Mouse (Mus musculus) neural tube, embryonic 11.5 days (tissue): ENCODE results near the gene Emsy. TPM values are rescaled to one million over a fixed set of nuclear protein-coding genes. Genes with fewer than 3 reads are reported as not detected.

Experiments
- ATAC-seq: fragments of 200-750 bp; cut with Nextera tagmentation; 2 replicates; pipeline ENCODE4 v1.8.0; 2017; ENCODE audit warnings: moderate number of reproducible peaks, mild to moderate bottlenecking, moderate TSS enrichment, moderate library complexity; ENCODE audit not compliant: insufficient read depth, low FRiP score, low TSS enrichment
- DNase-seq: peaks from one replicate; pipeline ENCODE4 v3.0.0-alpha.2; 2015; ENCODE audit warnings: low spot score
- H3K27ac ChIP-seq: fragments of 300-500 bp; sonication (generic); 2 replicates; pipeline ENCODE4 v1.5.1; 2014; ENCODE audit warnings: low read depth, mild to moderate bottlenecking, low read length
- H3K27me3 ChIP-seq: fragments of 300-500 bp; sonication (generic); 2 replicates; pipeline ENCODE4 v1.6.1; 2014; ENCODE audit warnings: mild to moderate bottlenecking, low read length, mixed read lengths; ENCODE audit not compliant: control insufficient read depth, insufficient read depth
- H3K36me3 ChIP-seq: fragments of 300-500 bp; sonication (generic); 2 replicates; pipeline ENCODE4 v1.6.1; 2014; ENCODE audit warnings: mild to moderate bottlenecking, low read length, moderate library complexity, mixed read lengths; ENCODE audit not compliant: control insufficient read depth, insufficient read depth
- H3K4me1 ChIP-seq: fragments of 300-500 bp; sonication (generic); 2 replicates; pipeline ENCODE4 v1.6.1; 2014; ENCODE audit warnings: low read length, mixed read lengths; ENCODE audit not compliant: control insufficient read depth, insufficient read depth
- H3K4me2 ChIP-seq: fragments of 300-500 bp; sonication (generic); 2 replicates; pipeline ENCODE4 v1.6.1; 2014; ENCODE audit warnings: low read depth, mild to moderate bottlenecking, moderate library complexity
- H3K4me3 ChIP-seq: fragments of 300-500 bp; sonication (generic); 2 replicates; pipeline ENCODE4 v1.5.1; 2014; ENCODE audit warnings: low read depth, low read length
- H3K9ac ChIP-seq: fragments of 300-500 bp; sonication (generic); 2 replicates; pipeline ENCODE4 v1.6.1; 2014; ENCODE audit warnings: mild to moderate bottlenecking, low read length
- H3K9me3 ChIP-seq: fragments of 300-500 bp; sonication (generic); 2 replicates; pipeline ENCODE4 v1.6.1; 2016; ENCODE audit warnings: low read length; ENCODE audit not compliant: control insufficient read depth
- WGBS: fragments of 180-500 bp; shearing (Covaris S2); extraction: QIAGEN DNeasy Blood & Tissue Kit; methylation state at CpG from one replicate; pipeline ENCODE4 v1.1.7; 2014; 5-methylcytosine and 5-hydroxymethylcytosine counted together
- polyA plus RNA-seq: library from polyadenylated mRNA; unstranded; fragments of >200 nt; fragmentation: Nextera tagmentation; extraction: Ambion mirVana; gene quantifications from 2 replicates; pipeline ENCODE4 v1.2.1, GENCODE M21; 2014

Gene Emsy
- polyA plus RNA-seq, 1 experiment from 2014 or later = 63.7 TPM

DNA sequence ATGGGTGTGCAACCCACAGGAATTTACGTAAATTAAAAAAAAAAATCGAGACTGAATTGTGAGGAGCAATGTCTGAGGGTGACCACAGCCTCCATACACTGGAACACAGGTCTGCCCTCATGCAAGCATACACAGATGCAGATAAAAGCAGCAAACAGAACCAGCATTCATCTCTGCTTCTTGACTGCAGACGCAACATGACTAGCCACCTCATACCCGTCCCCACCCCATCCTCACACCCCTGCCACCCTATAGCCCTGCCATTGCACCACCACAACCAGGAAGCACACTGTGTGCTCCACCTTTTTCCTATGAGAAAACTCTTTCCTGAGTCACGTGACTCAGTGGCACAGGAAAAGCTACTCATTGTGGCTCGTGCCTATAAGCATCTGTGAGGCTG is 76.9 kb downstream of the Emsy start:
- H3K4me2 ChIP-seq = no peak overlapping the region
- 82% methylated on average over 6 of the region's 6 CpGs for WGBS
- DNase-seq (no peak), ATAC-seq (no peak)
- no peak overlapping the region for H3K4me3 ChIP-seq
- no peaks in the 10 kb centered on the region for H3K9me3 ChIP-seq
- no peaks in the 10 kb centered on the region for H3K4me1 ChIP-seq
- no peak overlapping the region for H3K27ac ChIP-seq
- H3K9ac ChIP-seq = no peak overlapping the region
- no peaks in the 10 kb centered on the region for H3K27me3 ChIP-seq
- H3K36me3 ChIP-seq = no peaks in the 10 kb centered on the region

DNA sequence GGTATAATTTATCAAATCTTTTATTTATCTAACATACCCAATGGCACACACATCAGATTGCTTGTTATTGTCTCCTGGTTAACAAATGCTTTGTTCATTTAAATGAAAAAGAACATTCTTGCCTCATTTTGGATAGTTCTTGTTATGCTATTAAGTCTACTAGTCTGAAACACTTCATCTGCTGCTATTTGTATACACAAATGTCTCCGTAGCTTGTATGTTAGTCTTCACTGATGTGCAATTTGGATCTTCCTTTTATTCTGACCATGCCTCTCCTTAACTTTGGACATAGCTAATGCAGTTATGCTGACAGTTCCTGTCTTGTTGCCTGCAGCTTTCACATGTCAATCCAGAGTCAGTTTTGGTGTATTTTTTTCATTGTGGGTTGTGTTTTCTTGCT is 79.1 kb downstream of the Emsy start:
- Histone ChIP-seq H3K4me3 (no peak overlapping the region), H3K36me3 (no peaks in the 10 kb centered on the region), H3K9ac (no peak overlapping the region), H3K4me1 (peaks cover 5% of the 10 kb centered on the region; the same call in 1 of the 2 replicates), H3K4me2 (no peak overlapping the region), H3K27me3 (no peaks in the 10 kb centered on the region), H3K9me3 (no peaks in the 10 kb centered on the region), H3K27ac (no peak overlapping the region)
- WGBS = 96% methylated on average over 1 of the region's 1 CpGs
- ATAC-seq = no peak
- no peak for DNase-seq

DNA sequence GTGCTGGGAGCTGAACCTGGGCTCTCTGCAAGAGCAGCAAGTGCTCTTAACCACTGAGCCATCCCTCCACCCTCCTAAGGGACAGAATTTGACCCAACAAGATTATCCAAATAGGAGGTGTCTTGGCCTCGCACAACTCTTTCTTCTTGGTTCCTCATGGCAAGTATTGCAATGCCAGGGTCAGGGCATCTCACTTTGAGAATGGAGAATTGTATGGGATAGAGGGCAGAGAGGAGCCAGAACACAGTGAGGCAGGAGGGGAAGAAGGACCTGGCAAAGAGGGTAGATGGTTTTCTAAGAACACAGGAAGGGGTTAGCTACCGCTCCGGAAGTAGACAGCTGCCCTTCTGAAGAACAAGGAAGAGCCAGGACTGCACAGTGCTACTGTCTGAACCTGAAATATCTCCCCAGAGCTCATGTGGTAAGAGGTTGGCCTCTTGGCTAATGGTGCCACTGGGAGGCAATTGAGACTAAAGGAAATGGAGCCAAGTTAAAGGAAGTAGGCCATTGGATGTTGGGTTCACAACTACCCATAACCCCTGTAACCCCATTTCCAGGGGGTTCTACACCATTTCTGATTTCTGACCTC is 80.8 kb downstream of the Emsy start:
- WGBS = 94% methylated on average over 3 of the region's 3 CpGs
- Histone ChIP-seq H3K4me3 (no peak overlapping the region), H3K9me3 (no peaks in the 10 kb centered on the region), H3K36me3 (no peaks in the 10 kb centered on the region), H3K9ac (no peak overlapping the region), H3K27ac (no peak overlapping the region), H3K4me1 (peaks cover 5% of the 10 kb centered on the region; the same call in 1 of the 2 replicates), H3K4me2 (no peak overlapping the region), H3K27me3 (no peaks in the 10 kb centered on the region)
- ATAC-seq = no peak
- no peak for DNase-seq

DNA sequence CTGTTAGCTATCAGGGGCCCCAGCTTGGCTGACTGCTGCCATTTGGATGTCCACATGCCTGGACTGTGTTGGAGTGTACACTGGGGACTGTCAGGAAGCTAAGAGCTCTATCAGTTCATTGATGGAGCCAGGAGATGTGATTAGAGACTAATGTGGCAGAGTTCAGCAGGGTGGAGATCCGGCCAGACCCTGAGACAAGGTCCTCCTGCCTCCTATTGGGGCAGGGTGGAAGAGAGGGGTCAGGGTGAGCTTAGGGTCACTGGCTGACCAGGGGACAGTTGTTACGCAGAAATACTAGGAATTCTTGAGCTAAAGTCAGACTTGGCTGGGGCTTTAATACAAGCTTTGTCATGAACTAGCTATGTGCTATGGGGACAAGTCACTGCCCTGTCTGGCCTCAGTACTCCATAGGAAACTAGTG is 81.8 kb downstream of the Emsy start:
- H3K9me3 ChIP-seq = no peaks in the 10 kb centered on the region
- no peaks in the 10 kb centered on the region for H3K36me3 ChIP-seq
- no peak overlapping the region for H3K9ac ChIP-seq
- no peak overlapping the region for H3K27ac ChIP-seq
- H3K4me3 ChIP-seq = no peak overlapping the region
- H3K4me2 ChIP-seq = no peak overlapping the region
- H3K27me3 ChIP-seq = no peaks in the 10 kb centered on the region
- no peak for DNase-seq
- no peak for ATAC-seq
- peaks cover 5% of the 10 kb centered on the region; the same call in 1 of the 2 replicates for H3K4me1 ChIP-seq
- 74% methylated on average over 2 of the region's 2 CpGs for WGBS

DNA sequence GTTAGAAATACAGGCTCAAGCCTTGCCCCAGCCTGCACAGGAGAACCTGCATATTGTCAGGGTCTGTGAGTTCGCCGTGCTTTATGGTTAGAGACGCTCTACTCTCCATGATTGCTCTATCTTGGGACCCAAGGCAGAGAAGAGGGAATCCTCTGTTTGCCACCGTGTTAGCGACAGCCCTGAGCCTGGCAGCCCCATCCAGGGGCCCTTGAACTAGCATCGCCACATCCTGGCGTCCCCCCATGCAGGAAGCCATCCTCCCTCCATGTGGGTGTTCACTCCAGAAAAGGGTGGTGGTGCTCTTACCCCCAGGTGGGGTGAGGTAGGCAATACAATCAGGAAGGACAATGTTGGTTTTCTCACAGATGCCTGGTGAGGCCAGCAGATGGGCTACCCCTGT is 82.3 kb downstream of the Emsy start:
- ATAC-seq = no peak
- H3K4me2 ChIP-seq = no peak overlapping the region
- no peak for DNase-seq
- no peak overlapping the region for H3K27ac ChIP-seq
- no peak overlapping the region for H3K9ac ChIP-seq
- no peak overlapping the region for H3K4me3 ChIP-seq
- H3K4me1 ChIP-seq = peaks cover 5% of the 10 kb centered on the region; the same call in 1 of the 2 replicates
- H3K9me3 ChIP-seq = no peaks in the 10 kb centered on the region
- no peaks in the 10 kb centered on the region for H3K36me3 ChIP-seq
- no peaks in the 10 kb centered on the region for H3K27me3 ChIP-seq
- 92% methylated on average over 7 of the region's 7 CpGs for WGBS

DNA sequence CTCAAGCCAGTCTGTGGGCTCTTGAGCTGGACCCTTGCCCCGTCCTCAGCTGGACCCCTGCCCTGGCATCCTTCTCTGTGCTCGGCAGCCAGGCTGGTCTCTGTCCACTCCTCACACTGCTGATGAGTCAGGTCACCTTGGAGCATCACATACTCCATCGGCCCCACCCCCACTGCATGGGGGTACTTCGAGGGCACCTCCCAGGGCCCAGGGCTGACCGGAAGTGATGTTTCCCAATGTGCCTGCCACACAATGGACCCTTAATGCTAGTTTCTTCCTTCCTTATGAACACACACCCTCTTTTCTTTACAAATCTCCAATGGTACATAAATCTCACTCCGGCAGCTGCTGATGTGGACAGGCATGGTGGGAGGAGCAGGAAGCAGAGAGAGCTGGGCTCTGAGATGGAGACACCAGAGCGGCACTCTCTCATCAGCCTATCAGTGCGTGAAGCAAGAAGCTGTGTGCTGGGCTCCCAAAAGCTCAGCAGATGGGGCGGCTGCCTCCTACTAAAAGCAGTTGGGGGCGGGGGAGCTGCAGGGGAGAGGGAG is 83.3 kb downstream of the Emsy start:
- Histone ChIP-seq H3K27ac (peak overlapping the region; percentile 60; the same call in 1 of the 2 replicates), H3K36me3 (no peaks in the 10 kb centered on the region), H3K9me3 (no peaks in the 10 kb centered on the region), H3K27me3 (no peaks in the 10 kb centered on the region), H3K4me2 (no peak overlapping the region), H3K9ac (no peak overlapping the region), H3K4me3 (no peak overlapping the region), H3K4me1 (peaks cover 5% of the 10 kb centered on the region; the same call in 1 of the 2 replicates)
- DNase-seq (peak; percentile 32), ATAC-seq (peak; percentile 58)
- 39% methylated on average over 10 of the region's 10 CpGs for WGBS

DNA sequence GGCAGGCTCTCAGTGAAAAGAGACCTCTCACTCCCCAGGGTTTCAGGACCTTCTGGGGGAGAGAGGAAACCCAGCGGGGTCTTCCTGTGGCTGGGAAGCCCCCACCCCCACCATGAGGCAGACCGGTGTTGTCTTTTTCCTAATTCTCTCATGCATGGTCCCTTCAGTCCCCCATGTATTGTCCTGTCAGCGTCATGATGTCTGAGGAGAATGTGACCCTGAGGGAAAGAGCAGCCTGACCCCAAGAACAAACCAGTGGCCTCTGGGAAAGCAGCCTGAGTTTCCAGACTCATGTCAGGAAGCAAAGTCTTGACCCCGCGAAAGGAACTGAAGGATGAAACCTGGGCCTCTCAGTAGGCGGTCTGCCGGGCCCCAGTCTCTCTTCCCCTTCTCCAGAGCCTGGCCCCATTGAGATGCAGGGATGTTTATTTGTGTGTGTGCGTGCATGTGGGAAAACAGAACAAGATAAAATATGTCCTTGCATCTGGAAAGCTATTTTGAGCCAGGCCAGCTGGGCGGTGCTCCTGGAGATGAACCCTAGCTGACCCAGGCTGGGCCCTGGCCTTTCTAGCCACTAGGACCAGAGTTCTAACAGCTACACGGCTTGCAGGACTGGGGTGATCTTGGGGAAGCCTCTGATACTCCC is 84.2 kb downstream of the Emsy start:
- no peak overlapping the region for H3K9ac ChIP-seq
- H3K36me3 ChIP-seq = no peaks in the 10 kb centered on the region
- peak; percentile 45 for DNase-seq
- no peaks in the 10 kb centered on the region for H3K27me3 ChIP-seq
- no peak overlapping the region for H3K4me2 ChIP-seq
- 23% methylated on average over 10 of the region's 10 CpGs for WGBS
- no peak for ATAC-seq
- H3K4me1 ChIP-seq = peaks cover 7% of the 10 kb centered on the region
- H3K4me3 ChIP-seq = no peak overlapping the region
- H3K27ac ChIP-seq = peak overlapping the region; percentile 60; the same call in 1 of the 2 replicates
- H3K9me3 ChIP-seq = no peaks in the 10 kb centered on the region

DNA sequence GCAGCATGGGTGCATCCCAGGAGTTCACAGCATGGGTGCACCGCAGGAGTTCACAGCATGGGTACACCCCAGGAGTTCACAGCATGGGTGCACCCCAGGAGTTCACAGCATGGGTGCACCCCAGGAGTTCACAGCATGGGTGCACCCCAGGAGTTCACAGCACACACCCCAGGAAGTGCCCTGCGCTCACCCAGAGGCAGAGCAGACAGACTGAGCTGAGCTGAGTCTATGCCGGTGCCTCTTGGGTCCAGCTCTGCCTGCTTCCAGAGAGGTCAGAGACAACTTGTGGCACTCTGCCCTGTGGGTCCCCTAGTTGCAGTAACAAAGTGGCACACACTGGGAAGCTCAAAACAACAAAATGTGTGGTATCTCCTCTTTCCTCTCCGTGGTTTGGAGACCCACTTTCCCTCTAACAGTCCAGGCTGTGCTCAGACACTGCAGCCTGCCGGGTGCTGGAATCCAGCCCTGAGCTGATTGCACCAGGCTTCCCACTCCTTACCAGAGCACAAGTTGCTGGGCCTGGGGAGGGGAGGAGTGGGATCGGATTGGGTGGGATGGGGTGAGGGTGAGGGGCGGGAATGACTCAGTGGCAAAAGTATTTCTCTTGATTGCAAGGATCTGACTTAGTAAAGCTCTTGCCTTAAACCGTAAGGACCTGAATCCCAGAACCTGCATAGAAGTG is 85.6 kb downstream of the Emsy start:
- no peaks in the 10 kb centered on the region for H3K9me3 ChIP-seq
- H3K27me3 ChIP-seq = no peaks in the 10 kb centered on the region
- WGBS = 68% methylated on average over 8 of the region's 8 CpGs
- no peak overlapping the region for H3K4me3 ChIP-seq
- no peak overlapping the region for H3K27ac ChIP-seq
- H3K4me2 ChIP-seq = no peak overlapping the region
- no peak for DNase-seq
- no peaks in the 10 kb centered on the region for H3K36me3 ChIP-seq
- peaks cover 15% of the 10 kb centered on the region for H3K4me1 ChIP-seq
- no peak for ATAC-seq
- H3K9ac ChIP-seq = no peak overlapping the region
